Mouse (Mus musculus) heart, postnatal 36 days (tissue): ENCODE measurements around the gene Cldn4. TPM values are rescaled to one million over a fixed set of nuclear protein-coding genes. Genes with fewer than 3 reads are reported as not detected.
A peak's percentile ranks its signal among the peaks of the same experiment; 100 is the strongest.

Source experiments
- DNase-seq, 2 experiments: peaks; one replicate each; pipeline ENCODE4 v3.0.0; 2021 to 2022
- intact Hi-C: fragments of 180-260 bp; cut with DNase I; formaldehyde crosslinking; loops from one replicate; pipeline ENCODE4 v1.15.1; 2025
- total RNA-seq, 2 experiments: library from RNA; stranded (reverse); gene quantifications; 2 replicates each; pipeline ENCODE4 v1.2.3; 2021

Gene Cldn4
- total RNA-seq: not detected

DNA sequence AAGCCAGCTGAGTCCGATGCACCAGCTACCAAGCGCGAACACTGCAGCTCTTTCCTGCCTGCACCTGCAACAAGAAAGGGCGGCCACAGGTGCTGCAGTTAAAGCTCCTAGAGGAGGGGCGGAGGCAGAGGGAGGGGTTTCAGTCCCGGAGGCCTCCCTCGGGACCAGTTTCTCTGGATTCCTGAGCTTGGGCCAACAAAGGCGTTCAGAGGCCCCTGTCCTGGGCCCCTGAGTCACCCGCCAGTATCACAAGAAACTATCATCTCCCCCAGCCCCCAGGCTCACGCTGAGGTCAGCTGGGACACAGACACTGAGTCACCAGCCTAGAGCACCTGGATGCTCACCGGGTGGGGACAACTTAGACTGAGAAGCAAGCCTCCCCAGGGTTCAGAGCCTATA lies at the start of gene Cldn4:
Gene Cldn4 (minus strand): TSS at position 78 of the 399 bp plus-strand sequence.
- intact Hi-C loops: no loop called here
- no peak for DNase-seq

DNA sequence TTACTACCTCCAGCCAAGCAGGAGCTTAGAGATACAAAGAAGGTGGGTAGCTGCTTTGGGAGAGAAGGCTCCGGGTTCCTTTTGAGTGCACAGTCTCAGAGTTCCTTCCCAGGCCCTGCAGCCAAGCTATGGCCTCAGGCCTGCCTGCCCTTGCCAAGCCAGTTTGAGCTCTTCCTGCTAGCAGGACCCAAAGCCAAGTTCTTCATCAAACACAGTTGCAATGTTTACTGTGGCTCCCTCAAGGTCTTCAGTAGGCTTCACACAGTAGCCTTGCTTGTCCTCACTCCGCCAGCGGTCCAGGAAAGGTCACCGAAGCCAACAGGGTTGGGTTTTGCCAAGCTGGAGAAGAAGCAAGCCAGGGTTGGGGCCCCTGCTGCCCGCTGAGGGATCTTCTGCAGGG lies 45.8 kb upstream of the Cldn4 start:
- intact Hi-C loops: no loop called here
- no peak for DNase-seq

DNA sequence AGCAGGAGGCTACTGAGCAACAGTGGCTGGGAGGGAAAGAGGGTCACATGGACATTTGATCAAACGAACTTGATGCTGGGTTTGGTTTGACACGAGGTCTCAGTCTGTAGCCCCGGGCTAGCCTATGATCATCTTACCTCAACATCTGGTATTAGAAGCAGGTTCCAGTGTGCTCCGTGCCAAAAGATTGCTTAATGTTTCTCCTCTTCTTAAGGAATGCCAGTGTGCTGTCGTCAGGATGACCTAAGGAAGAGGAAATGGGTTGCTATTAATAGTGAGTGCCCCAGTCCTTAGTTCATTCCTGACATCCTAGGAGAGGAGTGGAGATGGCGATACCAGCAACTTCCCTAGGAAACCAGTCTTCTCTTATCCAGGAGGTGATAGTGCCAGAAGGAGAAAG lies 43.0 kb upstream of the Cldn4 start:
- intact Hi-C loops: no loop called here
- no peak for DNase-seq

DNA sequence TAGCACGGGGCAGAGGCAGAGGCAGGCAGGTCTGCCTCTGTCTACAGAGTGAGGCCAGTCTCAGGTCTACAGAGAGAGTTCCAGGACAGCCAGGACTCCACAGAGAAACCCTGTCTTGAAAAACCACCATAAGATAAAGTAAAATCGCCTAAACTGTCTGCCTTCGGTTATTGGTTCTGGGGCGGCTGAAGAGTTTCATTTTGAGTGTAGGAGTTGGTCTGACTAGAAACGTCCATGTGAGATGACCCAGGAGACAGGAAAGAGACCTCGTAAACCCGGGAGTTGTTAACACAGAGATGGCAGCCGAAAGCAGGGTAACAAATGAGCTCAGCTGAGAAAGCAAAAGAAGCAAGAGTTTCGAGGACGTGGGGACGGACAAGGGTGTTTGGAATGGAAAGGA lies 42.4 kb upstream of the Cldn4 start:
- DNase-seq: no peak
- intact Hi-C loops: no loop called here

DNA sequence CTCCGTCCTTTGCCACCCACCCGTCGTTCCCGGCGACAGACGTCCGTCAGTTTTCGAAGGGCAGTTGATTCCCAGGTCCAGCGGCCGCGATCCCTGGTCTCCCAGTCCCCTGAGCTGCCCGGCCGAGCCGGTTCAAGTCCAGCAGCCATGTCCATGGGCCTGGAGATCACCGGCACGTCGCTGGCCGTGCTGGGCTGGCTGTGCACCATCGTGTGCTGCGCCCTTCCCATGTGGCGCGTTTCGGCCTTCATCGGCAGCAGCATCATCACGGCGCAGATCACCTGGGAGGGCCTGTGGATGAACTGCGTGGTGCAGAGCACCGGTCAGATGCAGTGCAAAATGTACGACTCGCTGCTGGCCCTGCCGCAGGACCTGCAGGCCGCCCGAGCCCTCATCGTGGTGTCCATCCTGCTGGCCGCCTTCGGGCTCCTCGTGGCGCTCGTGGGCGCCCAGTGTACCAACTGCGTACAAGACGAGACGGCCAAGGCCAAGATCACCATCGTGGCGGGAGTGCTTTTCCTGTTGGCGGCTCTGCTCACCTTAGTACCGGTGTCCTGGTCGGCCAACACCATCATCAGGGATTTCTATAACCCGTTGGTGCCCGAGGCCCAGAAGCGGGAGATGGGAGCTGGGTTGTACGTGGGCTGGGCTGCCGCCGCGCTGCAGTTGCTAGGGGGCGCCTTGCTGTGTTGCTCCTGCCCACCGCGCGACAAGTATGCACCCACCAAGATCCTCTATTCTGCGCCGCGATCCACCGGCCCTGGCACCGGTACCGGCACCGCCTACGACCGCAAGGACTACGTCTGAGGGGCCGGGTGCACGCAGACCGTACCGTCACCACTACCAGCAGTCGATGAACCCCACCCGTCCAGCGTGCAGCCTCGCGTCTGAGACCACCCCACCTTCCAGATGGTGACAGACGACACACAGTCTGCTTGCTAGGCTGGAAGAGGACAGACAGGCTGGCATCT lies 39.8 kb upstream of the Cldn4 start:
- intact Hi-C loops: no loop called here
- DNase-seq: no peak

DNA sequence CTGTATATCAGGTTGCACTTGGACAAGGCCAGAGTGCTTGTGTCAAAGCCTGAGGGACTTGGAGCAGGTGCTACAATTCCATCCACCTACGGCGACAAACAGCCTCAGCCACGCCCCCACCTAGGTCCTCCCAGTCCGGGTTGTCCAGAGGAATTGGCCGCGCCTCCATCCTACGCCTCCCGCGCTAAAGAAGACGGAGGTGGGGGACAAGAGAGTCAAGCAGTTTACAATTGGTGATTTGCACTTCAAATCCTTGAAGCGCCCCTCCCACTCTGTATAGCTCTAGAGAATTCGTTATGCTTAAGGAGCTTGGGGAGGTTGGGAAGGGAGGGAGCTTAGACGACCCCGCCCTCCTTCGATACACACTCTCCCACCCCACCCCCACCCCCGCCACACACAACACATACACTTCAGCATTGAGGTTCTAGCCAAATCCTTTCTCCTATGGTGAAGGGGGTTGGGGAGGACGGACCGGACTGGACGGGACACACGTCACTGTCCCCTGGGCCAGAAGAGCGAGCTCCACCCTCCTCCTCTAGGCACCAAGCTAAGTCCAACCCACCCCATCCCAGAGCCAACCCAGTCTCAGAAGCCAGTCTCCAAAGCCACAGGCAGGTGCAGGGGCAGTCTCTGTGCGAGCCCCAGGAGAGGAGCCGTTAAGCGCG lies 39.0 kb upstream of the Cldn4 start, which contains the start of gene Cldn3:
Gene Cldn3 (plus strand): TSS at position 582 of the 665 bp plus-strand sequence.
- peak; percentile 35 to 44 for DNase-seq
- intact Hi-C loops: no loop called here

DNA sequence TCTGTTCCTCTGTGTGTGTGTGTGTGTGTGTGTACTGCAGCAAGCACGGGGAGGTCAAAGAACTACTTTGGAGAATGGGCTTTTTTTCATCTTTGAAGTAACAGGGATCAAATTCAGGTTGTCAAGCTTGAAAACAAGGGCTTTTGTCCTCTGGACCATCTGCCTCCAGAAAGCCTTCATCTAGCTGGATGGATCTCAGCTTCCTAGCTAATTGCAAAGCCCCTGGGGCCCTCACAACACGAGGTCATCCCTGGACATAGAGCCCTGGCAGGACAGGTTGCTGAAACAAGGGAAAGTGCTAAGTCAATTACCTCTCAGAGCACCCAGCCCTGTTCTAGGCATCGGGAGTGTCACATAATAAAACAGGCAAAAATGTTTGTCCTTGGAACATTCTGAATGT lies 37.0 kb upstream of the Cldn4 start:
- intact Hi-C loops: no loop called here
- DNase-seq: no peak

DNA sequence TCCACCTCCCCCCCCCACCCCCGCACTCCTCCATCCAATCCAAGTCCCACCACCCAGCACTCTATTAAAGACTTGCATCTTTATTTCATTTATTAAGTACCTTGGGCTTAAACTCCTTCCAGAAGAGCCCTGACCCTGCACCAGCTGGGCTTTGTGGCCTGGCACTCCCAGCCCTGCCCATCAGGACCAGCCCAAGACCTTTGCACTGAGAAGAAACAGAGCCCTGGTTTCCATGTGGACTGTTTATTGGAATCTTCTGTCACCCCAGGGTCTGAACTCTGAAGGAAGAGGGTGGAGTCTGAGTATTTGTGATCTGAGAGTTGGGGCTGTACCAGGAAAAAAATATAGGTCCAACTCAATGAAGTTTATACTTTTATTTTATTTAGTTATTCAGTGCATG lies 36.4 kb upstream of the Cldn4 start:
- intact Hi-C loops: no loop called here
- no peak for DNase-seq

DNA sequence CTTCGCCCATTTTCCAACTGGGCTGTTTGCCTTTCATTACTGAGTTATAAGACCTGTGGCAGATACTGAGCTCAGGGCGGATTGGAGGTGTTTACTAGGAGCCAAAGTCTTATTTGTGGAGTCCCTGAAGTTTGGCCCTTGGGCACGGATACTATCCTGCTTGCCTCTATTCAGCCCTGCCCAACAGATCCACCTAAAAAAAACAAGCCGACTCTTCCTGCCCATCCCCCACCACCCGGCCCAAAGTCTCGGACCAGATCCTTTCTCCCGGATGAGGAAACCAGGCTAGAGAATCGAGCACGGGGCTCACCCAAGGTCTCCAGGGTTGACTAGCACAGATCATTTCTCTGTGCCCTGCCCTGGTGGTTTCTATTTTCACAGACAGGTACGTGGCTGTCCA lies 34.4 kb upstream of the Cldn4 start:
- intact Hi-C loops: no loop called here

DNA sequence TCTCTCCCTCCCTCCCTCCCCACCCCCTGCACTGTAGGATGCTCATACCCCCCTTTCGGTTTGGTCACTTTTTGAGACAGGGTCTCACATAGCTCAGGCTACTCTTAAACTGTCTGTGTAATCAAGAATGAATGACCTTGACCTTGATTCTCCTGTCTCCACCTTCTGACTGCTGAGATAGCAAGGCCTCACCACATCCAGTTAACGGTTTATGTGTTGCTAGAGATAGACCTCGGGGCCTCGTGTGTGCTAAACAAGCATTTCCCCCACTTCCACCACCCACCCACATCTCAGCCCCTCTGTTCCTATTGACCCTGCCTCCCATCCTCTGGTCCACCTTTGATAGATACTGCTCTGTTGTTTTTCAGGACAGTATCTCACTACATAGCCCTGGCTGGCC lies 31.1 kb upstream of the Cldn4 start:
- intact Hi-C loops: no loop called here
- DNase-seq: no peak

More for the DNA sequence above, 34.4 kb upstream of the Cldn4 start:
- no peak for DNase-seq

DNA sequence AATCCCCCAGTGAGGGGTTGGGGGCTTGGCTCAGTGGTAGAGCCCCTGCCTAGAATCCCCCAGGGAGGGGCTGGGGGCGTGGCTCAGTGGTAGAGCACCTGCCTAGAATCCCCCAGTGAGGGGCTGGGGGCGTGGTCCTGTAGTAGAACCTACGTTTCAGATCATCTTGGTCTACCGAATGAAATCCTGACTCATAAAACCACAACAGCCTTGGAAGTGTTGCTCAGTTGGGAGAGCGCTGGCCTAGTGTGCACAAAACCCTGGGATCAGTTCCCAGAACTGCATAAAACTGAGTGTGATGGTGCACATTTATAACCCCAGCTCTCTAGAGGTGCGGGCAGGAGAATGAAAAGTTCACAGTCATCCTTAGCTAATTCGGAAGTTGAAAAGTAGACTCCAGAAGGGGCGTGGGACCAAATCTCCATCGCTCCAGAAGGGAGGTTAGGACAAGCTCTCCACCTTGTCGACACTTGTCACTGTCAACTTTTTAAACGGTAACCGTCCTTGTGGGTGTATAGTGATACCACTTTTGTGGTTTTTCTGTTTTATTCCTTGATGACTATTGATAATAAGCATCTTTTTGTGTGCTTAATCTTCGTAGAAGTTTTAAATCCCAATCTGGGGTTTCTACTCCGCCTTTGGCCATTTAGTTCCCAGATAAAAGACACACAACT lies 30.0 kb upstream of the Cldn4 start:
- no peak for DNase-seq
- intact Hi-C loops: no loop called here

DNA sequence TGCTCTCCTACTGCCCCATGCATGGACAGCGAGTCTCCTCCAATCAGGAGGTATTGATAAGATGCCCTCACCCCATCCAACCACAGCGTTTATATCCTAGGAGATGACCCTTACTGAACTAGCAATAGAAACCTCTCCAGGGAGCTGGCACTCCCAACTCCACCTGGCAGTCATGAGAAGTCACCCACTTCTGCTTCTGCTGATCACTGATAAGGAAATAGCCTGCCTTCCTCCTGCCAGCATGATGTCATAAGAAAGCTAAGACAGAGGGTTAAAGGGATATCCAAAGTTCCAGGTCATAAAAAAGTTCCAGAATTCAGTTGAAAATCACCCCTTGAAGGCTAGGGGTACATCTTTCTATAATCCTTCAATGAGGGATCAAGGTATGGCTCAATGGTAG lies 29.4 kb upstream of the Cldn4 start:
- intact Hi-C loops: no loop called here
- no peak for DNase-seq

DNA sequence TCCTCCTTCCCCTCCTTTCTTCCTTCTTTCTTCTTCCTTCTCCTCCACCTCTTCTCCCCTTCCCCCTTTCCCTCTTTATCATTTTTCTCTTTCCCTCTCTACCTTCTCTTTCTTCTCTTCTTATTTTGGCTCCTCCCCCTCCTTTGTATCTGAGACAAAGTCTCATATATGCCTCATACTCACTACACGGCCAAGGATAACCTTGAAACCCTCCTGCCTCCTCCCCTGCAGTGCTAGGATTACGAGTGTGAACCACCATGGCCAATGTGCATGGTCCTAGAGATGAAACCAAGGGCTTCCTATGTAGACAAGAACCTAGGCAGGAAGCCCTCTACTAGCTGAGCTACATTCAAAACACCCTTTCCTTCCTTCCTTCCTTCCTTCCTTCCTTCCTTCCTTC lies 28.2 kb upstream of the Cldn4 start:
- DNase-seq: no peak
- intact Hi-C loops: no loop called here

DNA sequence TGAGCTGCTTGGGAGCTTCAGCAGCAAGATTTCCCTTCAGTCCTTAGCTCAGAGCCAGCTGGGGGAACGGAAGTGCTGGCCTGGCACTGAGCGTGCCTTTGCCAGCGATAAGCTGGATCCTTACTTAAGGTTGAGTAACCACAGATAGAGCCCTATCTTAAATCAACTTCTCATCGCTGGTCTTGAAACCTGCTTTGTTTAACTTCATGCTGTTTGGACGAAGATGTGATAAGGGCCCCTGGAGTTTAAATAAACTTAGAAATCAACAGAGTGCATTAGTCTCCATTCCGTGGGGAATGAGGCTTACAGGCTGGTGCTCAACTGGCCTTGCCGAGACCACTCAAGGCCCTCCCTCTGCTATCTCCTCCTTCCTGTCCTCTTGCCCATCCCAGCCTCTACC lies 27.6 kb upstream of the Cldn4 start:
- no peak for DNase-seq
- intact Hi-C loops: no loop called here

DNA sequence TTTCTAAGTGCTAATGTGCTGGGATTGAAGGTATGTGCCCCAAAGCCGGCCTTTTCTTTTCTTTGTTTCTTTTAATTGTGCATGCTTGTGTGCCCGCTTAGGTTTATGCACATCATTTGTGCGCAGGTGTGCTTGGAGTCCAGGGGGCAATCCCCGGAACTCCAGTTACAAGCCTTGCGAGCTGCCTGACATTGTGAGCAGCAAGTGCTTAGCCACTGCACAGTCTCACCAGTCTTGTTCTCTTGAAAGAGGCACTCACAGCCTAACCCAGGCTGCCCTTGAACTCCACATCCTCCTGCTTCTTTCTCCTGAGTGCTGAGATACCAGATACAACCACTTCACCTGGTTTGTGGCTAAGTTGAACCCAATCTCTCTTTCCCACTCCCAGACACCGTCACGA lies 26.8 kb upstream of the Cldn4 start:
- intact Hi-C loops: no loop called here

DNA sequence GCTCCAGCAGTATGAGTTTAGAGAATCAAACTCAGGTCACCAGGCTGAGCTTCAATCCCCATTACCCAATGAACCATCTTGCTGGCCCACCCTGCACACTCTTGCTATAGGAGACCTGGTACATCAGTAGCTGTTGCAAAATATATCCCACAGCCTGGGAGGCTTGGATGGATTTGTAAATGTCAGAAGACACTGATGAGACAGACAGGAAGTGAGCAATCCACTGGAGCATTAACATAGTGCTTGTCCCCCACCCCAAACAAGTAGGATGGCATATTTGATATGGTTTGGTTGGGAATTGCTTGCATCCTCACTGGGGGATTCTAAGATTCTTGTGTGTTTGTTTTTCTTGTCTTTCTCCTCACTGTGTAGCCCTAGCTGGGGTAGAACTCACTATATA lies 26.3 kb upstream of the Cldn4 start:
- no peak for DNase-seq
- intact Hi-C loops: no loop called here

More for the DNA sequence above, 26.8 kb upstream of the Cldn4 start:
- no peak for DNase-seq

DNA sequence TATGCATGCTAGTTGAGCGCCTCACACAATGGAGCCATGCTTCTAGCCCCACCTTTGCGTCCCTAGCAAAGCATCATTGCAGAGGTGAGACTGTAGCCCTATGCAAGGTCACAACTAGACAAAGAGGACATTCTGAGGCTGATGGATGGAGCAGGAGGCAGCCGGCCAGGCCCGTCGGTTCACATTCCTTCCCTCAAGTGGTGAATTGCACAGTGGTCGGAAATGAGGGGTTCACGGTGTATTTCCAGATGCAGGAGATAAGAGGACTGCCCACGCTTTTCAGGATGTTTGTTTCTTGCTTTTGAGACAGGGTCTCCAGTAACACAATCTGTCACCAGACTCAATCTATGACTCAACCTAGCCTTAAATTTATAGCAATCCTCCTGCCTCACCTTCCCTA lies 23.9 kb upstream of the Cldn4 start:
- no peak for DNase-seq
- intact Hi-C loops: no loop called here

DNA sequence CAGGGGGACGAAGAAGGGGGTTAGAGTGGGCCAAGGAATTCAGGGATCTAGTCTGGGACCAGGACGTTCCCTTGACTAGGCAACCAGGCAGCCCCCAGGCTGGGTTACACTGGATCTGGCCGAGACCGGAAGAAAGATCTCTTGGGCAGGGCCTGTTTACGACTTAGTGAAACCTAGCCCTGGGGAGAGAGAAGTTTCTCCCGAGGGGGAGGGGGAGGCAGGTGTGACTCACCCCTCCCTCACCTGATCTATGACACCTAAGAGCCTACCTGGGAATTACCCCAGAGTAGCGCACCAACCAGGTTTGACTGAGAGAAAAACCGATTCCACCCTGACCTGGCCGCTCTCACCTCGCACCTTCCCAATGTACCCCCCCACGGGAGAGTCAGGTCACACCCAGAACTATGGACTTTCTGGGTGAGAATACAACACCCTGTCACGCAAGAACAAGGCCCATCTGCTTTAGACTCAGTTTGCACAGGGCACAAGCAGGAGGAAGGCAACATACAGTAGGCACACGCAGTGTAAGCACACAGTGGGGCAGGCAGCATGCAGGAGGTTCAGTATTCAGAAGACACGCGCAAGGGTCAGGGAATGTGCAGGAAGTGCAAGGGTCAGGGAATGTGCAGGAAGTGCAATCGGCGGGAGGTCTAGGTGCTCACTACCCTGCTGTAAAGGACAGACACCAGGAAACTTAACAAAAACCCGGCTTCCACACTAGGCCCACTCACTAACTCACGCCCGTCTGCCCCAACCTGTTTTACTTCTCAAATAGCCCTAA lies 20.6 kb upstream of the Cldn4 start:
- DNase-seq: no peak
- intact Hi-C loops: loop anchor here (5.0 kb wide), 1 partner anchor 220 kb away; the partner anchor contains the start of gene Eln

DNA sequence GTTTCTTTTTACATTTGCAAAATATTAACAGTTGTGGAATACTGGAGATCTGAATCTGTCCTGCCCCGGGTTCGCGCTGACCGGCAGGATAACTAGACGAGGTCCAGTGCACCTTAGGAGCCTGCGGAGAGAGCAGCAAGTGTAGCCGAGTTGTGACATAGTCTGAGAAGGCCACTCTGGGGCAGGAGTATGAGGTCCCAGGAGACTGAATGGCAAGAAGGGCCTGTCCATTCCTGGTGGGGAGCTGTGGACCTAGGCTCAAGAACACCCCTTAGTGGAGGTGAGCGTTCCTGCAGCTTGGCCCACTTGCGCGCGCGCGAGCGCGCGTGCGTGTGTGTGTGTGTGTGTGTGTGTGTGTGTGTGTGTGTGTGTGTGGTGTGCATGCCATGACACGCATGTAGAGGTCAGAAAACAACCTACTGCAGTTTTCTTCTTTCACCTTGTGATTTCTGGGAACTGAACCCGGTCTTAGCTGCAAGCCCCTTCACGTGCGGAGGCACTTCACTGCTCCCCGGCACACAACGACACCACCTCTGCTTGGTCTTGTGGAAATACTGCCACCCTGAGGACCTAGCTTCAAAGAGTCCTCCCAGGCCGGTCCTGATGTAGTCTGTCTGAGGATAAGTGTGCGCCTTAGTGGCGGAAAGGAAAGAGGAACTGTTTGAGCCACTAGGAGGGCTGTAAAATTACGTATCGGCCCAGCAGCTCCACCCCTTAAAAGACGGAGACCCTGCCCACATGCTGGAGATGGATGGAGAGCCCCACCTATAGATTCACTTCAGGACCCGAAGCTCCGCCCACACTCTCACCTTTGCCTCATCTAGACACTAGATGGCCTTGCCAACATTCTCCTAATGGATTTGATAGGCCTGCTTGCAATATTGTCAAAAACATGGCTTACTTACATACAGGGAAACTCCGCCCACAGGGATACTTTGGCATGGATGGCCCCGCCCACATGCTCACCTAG lies 19.4 kb upstream of the Cldn4 start:
- intact Hi-C loops: loop anchor here (1.0 to 5.0 kb wide), 3 partner anchors 32 to 219 kb away; partner anchors contain the start of gene Eln
- DNase-seq: peak; percentile 32 to 52
